8 mouse cellular contexts compared by ENCODE assay signal in the genomic region with DNA sequence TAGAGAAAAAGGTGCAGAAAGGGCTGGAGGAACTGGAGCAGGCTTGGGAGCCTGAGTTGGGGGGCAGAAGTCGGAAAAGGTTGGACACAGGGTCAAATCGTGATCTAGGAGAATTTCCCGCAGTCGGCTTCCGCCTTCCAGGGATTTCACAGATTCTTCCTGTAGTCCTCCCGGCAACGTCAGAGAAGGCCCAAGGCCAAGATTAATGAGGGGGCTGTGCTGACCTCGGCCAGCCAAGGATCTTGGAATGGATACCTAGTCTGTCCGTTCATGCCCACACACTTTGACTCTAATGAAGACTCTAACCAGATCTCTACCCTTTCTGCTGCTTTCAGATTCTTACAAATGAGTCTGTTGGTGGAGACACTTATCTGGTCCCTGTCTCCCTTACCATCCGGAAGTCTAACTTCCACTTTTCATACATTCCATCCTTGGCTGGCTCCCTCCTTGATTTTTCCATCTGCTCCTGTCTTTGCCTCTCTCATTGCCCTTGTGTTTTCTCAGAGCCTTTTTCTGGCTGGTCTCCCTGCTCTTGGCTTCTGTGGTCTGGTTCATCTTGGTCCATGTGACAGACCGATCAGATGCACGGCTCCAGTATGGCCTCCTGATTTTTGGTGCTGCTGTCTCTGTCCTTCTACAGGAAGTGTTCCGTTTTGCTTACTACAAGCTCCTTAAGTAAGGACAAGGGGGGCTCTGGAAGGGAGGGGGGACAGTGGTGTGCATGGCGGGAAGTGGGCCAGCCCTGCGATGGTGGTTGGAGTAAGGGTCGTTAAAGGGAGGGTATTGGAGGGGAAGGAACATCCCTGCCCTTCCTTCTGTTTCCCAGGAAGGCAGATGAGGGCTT. TPM values are rescaled to one million over a fixed set of nuclear protein-coding genes. Genes with fewer than 3 reads are reported as not detected.
DNase-seq lines count a peak whose midpoint lies in the region; ATAC-seq and TF ChIP-seq lines count a peak whose summit lies in the region.

No protein-coding gene starts in this region.

- H3K4me3 ChIP-seq in E14TG2a.4 (replicated peaks; ENCODE audit: low read length), result peak overlapping the region; percentile 88

- H3K4me1 ChIP-seq in E14TG2a.4 (replicated peaks; ENCODE audit: low read depth, low read length), result peaks cover 74% of the 10 kb centered on the region

- no peak for TF ChIP-seq CTCF in E14TG2a.4 (conservative IDR thresholded peaks at IDR 0.05; ENCODE audit: low read length)

- peaks cover 18% of the 10 kb centered on the region for H3K36me3 ChIP-seq in E14TG2a.4 (ENCODE audit: insufficient read depth, low read length)

- peak; percentile 8 for DNase-seq in T-cell, adult 2 months (ENCODE audit: low spot score)
- DNase-seq in embryo, embryonic 11 days, result peak; percentile 62
- peak; percentile 75 to 76 for DNase-seq in heart, adult 9 months (ENCODE audit: low spot score in 2 of 2)
- peak; percentile 82 to 87 for DNase-seq in kidney, adult 8-10 months
- peak; percentile 76 to 82 for DNase-seq in lung, adult 18-20 months
- DNase-seq in ovary, postnatal 14 days (ENCODE audit: low spot score), result peak; percentile 64

- no peaks in the 10 kb centered on the region for H3K9me3 ChIP-seq in E14TG2a.4 (ENCODE audit: low read length)

- H3K27me3 ChIP-seq in E14TG2a.4 (ENCODE audit: insufficient read depth, low read length), result no peaks in the 10 kb centered on the region

- no peak for ATAC-seq in megakaryocyte-erythroid progenitor cell, adult 5-6 weeks (replicated peaks; ENCODE audit: low FRiP score, low TSS enrichment, poor library complexity, severe bottlenecking)

RNA-seq across cellular contexts. Expression of gene Aph1a, which starts 0.8 kb away (rescaled TPM):
- 35.7 and 42.8 TPM in 2 replicates for total RNA-seq in megakaryocyte-erythroid progenitor cell, adult 5-6 weeks (2014; fragmentation: Nextera tagmentation)
- total RNA-seq in megakaryocyte-erythroid progenitor cell, adult 5-6 weeks (2017), result 16.2 and 21.1 TPM in 2 replicates

RNA-seq across cellular contexts. Expression of gene BC028528, which starts 2.7 kb away (rescaled TPM):
- 2.1 and 2.3 TPM in 2 replicates for total RNA-seq in megakaryocyte-erythroid progenitor cell, adult 5-6 weeks (2014; fragmentation: Nextera tagmentation)
- total RNA-seq in megakaryocyte-erythroid progenitor cell, adult 5-6 weeks (2017), result 2.3 and 14.6 TPM in 2 replicates

RNA-seq across cellular contexts. Expression of gene Car14, which starts 10.0 kb away (rescaled TPM):
- total RNA-seq in megakaryocyte-erythroid progenitor cell, adult 5-6 weeks (2014; fragmentation: Nextera tagmentation), result not detected in 2 replicates
- total RNA-seq in megakaryocyte-erythroid progenitor cell, adult 5-6 weeks (2017), result not detected in 2 replicates

RNA-seq across cellular contexts. Expression of gene Ciart, which starts 12.5 kb away (rescaled TPM):
- 0.69 and 3.3 TPM in 2 replicates for total RNA-seq in megakaryocyte-erythroid progenitor cell, adult 5-6 weeks (2014; fragmentation: Nextera tagmentation)
- total RNA-seq in megakaryocyte-erythroid progenitor cell, adult 5-6 weeks (2017), result 0.66 and 2.8 TPM in 2 replicates

RNA-seq across cellular contexts. Expression of gene Mrps21, which starts 23.2 kb away (rescaled TPM):
- total RNA-seq in megakaryocyte-erythroid progenitor cell, adult 5-6 weeks (2014; fragmentation: Nextera tagmentation), result 204 and 223 TPM in 2 replicates
- total RNA-seq in megakaryocyte-erythroid progenitor cell, adult 5-6 weeks (2017), result 318 and 398 TPM in 2 replicates

Comparison
In these comparisons a context has a peak if more than half of its experiments do, and no peak if none do; other contexts are left out.
1. DNase-seq: peak in every context shown above with its lines; median percentile 84 in kidney, adult 8-10 months; 79 in lung, adult 18-20 months; 76 in heart, adult 9 months; 64 in ovary, postnatal 14 days; 62 in embryo, embryonic 11 days; 8 in T-cell, adult 2 months.